Mouse (Mus musculus): Measurements from ENCODE around the gene Mttp.

DNA sequence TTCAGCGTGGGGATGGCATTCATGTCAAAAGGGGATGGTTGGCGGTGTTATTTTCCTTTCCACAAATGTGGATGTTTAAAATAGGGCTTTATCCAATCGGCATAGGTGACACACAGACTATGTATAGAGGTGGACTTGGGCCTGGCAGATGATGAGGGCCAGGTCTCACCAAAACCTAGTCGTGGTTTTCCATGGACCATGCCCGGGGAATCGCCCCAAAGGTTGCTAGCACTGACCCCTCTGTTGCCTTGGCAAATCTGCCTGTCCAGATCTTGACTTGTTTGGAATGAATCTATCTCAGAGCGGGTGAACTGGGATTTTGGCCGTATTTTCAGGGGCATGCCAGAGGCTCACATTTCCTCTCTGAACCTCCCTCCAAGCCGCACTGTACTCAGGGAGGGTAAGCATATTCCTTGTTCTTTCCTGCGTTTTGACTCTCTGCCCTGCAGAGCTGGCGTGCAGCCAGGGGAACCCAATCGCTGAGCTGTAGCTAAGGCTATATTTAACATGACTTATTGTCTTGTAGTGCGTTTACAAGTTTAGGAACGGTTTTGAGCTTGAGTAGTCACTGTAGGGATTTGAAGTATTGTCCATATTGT lies 80.9 kb downstream of the Mttp start:
- TF ChIP-seq POLR2A (IDR thresholded peaks at IDR 0.05; ENCODE audit: insufficient read depth, low read length), result no peak
- no peak for TF ChIP-seq EP300 (IDR thresholded peaks at IDR 0.05; ENCODE audit: insufficient read depth, low read depth, low read length)
